10 mouse cellular contexts compared by ENCODE assay signal in the genomic region with DNA sequence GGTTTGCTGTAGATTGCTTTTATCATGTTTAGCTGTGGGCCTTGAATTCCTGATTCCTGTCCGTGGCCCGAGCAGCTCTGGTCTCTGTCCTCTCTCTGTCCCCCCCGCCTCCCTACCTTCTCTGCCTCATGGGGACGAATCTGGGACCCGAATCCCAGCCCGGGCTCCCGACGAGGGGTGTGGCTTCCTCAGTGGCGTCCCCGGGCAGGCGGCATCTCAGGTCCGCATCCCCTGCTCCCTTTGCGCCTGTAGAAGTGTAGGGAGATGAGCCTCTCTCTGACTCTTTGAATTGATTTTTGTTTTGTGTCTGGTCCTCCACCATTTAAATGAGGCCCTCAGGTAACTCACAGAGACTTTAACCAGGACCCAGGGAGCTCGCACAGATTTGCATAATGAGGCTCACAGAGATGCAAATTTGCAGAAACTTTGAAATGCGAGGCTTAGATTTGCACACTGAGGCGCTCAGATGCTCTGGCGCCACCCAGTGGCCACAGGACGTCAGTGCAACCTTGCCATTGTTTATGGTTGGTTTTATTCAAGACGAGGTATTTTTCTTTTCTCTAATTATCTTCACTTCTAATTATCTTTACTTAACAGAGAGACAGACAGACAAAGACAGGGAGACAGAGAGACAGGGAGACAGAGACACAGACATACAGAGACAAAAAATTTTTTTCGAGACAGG. TPM values are rescaled to one million over a fixed set of nuclear protein-coding genes. Genes with fewer than 3 reads are reported as not detected.
DNase-seq lines count a peak whose midpoint lies in the region; ATAC-seq and TF ChIP-seq lines count a peak whose summit lies in the region.
"Not testable (repeated sequence)": the region's sequence is repeated elsewhere in the genome, so short reads cannot be mapped to it uniquely, and the experiment has no call there.
"Had no signal": no experiment of that assay in that cellular context is flagged by ENCODE, and none has a peak within 500 bp of the region (broad histone marks: within the 10 kb centered on the region; RNA-seq: fewer than 3 reads in every experiment).

No protein-coding gene starts in this region.

- H3K36me3 ChIP-seq in embryonic facial prominence, embryonic 15.5 days; heart, adult 2 months (ENCODE audit: control insufficient read depth, insufficient read depth, low read length); intestine, embryonic 16.5 days (ENCODE audit: control insufficient read depth, insufficient read depth, low read length); liver, embryonic 12.5 days; midbrain, embryonic 16.5 days (ENCODE audit: control insufficient read depth, insufficient read depth, low read length): not testable (repeated sequence)

- TF ChIP-seq POLR2A in heart, adult 2 months (IDR thresholded peaks at IDR 0.05; ENCODE audit: insufficient read depth, low read depth, low read length): not testable (repeated sequence)

- H3K9me3 ChIP-seq in embryonic facial prominence, embryonic 15.5 days (replicated peaks); intestine, embryonic 16.5 days (ENCODE audit: control insufficient read depth, low read length); liver, embryonic 12.5 days (replicated peaks); midbrain, embryonic 16.5 days (replicated peaks; ENCODE audit: control insufficient read depth, low read length, poor library complexity, severe bottlenecking): not testable (repeated sequence)

- not testable (repeated sequence) for H3K9ac ChIP-seq in embryonic facial prominence, embryonic 15.5 days; heart, adult 2 months (ENCODE audit: low read depth, low read length); intestine, embryonic 16.5 days (ENCODE audit: low read depth, low read length); liver, embryonic 12.5 days; midbrain, embryonic 16.5 days (ENCODE audit: low read depth, low read length)

- not testable (repeated sequence) for TF ChIP-seq EP300 in heart, adult 2 months (IDR thresholded peaks at IDR 0.05; ENCODE audit: insufficient read depth, low read depth, low read length)

- intact Hi-C loops in heart, adult 2 months (cut with DNase I): not testable (repeated sequence)

- H3K79me2 ChIP-seq in heart, adult 2 months (replicated peaks; ENCODE audit: control insufficient read depth, insufficient read depth, low read length): not testable (repeated sequence)

- peak; percentile 88 for ATAC-seq in embryonic facial prominence, embryonic 15.5 days (ENCODE audit: insufficient number of reproducible peaks, low FRiP score, low TSS enrichment, low read depth)
- peak; percentile 88 for ATAC-seq in intestine, embryonic 16.5 days
- ATAC-seq in liver, embryonic 12.5 days: peak; percentile 84
- peak; percentile 85; the same call in 1 of the 2 replicates for ATAC-seq in midbrain, embryonic 16.5 days

- not testable (repeated sequence) for H3K4me3 ChIP-seq in embryonic facial prominence, embryonic 15.5 days (replicated peaks); heart, adult 2 months; intestine, embryonic 16.5 days (ENCODE audit: low read length); liver, embryonic 12.5 days; midbrain, embryonic 16.5 days (ENCODE audit: low read depth, low read length)

- 57% methylated on average over 20 of the region's 20 CpGs for WGBS in embryonic facial prominence, embryonic 15.5 days
- WGBS in heart, adult 2 months: 59% methylated on average over 18 of the region's 20 CpGs
- WGBS in intestine, embryonic 16.5 days: 67% methylated on average over 20 of the region's 20 CpGs
- 61% methylated on average over 20 of the region's 20 CpGs for WGBS in liver, embryonic 12.5 days (ENCODE audit: insufficient replicate concordance)
- 62% methylated on average over 19 of the region's 20 CpGs for WGBS in midbrain, embryonic 16.5 days

- H3K27me3 ChIP-seq in embryonic facial prominence, embryonic 15.5 days; heart, adult 2 months (ENCODE audit: control insufficient read depth, insufficient read depth, low read length); intestine, embryonic 16.5 days (replicated peaks; ENCODE audit: control insufficient read depth, insufficient read depth, low read length); liver, embryonic 12.5 days (replicated peaks); midbrain, embryonic 16.5 days (ENCODE audit: control insufficient read depth, insufficient read depth, low read depth, low read length): not testable (repeated sequence)

- H3K4me1 ChIP-seq in embryonic facial prominence, embryonic 15.5 days; heart, adult 2 months (ENCODE audit: control insufficient read depth, insufficient read depth, low read length); intestine, embryonic 16.5 days (ENCODE audit: control insufficient read depth, insufficient read depth, low read length); liver, embryonic 12.5 days; midbrain, embryonic 16.5 days (ENCODE audit: control insufficient read depth, insufficient read depth, low read length): not testable (repeated sequence)

- not testable (repeated sequence) for H3K27ac ChIP-seq in embryonic facial prominence, embryonic 15.5 days (replicated peaks); heart, adult 2 months; intestine, embryonic 16.5 days (ENCODE audit: low read length); liver, embryonic 12.5 days; midbrain, embryonic 16.5 days (ENCODE audit: low read length)

- peak; percentile 46 for DNase-seq in adrenal gland, adult 2 months
- peak; percentile 23 to 50 for DNase-seq in heart, adult 2 months
- peak; percentile 56 to 82 for DNase-seq in spleen, postnatal 4 days (ENCODE audit: low spot score in 2 of 2)
- DNase-seq in urinary bladder, postnatal 4 days (ENCODE audit: low spot score in 2 of 2): peak; percentile 18 to 94

- not testable (repeated sequence) for H3K4me2 ChIP-seq in embryonic facial prominence, embryonic 15.5 days (replicated peaks); intestine, embryonic 16.5 days (ENCODE audit: low read depth, low read length); liver, embryonic 12.5 days; midbrain, embryonic 16.5 days (ENCODE audit: low read length)

- not testable (repeated sequence) for TF ChIP-seq CTCF in heart, adult 2 months (IDR thresholded peaks at IDR 0.05)

RNA-seq across cellular contexts. Expression of a gene that starts 23.6 kb away (rescaled TPM):
- total RNA-seq in adrenal gland, adult 2 months (2021): not detected
- not detected in 2 replicates for polyA plus RNA-seq in adrenal gland, adult 2 months (2012; rRNA removed)
- not detected in 2 replicates for polyA plus RNA-seq in embryonic facial prominence, embryonic 15.5 days (2015; fragmentation: Nextera tagmentation; extraction: Ambion mirVana)
- not detected for total RNA-seq in heart, adult 2 months (2021)
- polyA plus RNA-seq in heart, adult 2 months (2012; rRNA removed): not detected in 2 replicates
- polyA plus RNA-seq in intestine, embryonic 16.5 days (2015; fragmentation: Nextera tagmentation; extraction: Ambion mirVana): not detected in 2 replicates
- not detected in 2 replicates for polyA plus RNA-seq in liver, embryonic 12.5 days (2016; fragmentation: Nextera tagmentation; extraction: Ambion mirVana)
- not detected in 2 replicates for polyA plus RNA-seq in midbrain, embryonic 16.5 days (2015; fragmentation: Nextera tagmentation; extraction: Ambion mirVana)
- total RNA-seq: gastrocnemius, postnatal 14 days; left cerebral cortex, postnatal 36 days had no signal

RNA-seq across cellular contexts. Expression of a gene that starts 53.5 kb away (rescaled TPM):
- not detected for total RNA-seq in adrenal gland, adult 2 months (2021)
- not detected in 2 replicates for polyA plus RNA-seq in adrenal gland, adult 2 months (2012; rRNA removed)
- polyA plus RNA-seq in embryonic facial prominence, embryonic 15.5 days (2015; fragmentation: Nextera tagmentation; extraction: Ambion mirVana): not detected in 2 replicates
- not detected for total RNA-seq in heart, adult 2 months (2021)
- polyA plus RNA-seq in heart, adult 2 months (2012; rRNA removed): not detected in 2 replicates
- not detected in 2 replicates for polyA plus RNA-seq in intestine, embryonic 16.5 days (2015; fragmentation: Nextera tagmentation; extraction: Ambion mirVana)
- not detected in 2 replicates for polyA plus RNA-seq in liver, embryonic 12.5 days (2016; fragmentation: Nextera tagmentation; extraction: Ambion mirVana)
- polyA plus RNA-seq in midbrain, embryonic 16.5 days (2015; fragmentation: Nextera tagmentation; extraction: Ambion mirVana): not detected in 2 replicates
- total RNA-seq: gastrocnemius, postnatal 14 days; left cerebral cortex, postnatal 36 days had no signal
